Mouse (Mus musculus): ENCODE data around the gene Lipf.

Lipf gene

GRCm38 (mm10) chr19:33960887-33961286, at the start of gene Lipf:
Gene Lipf, plus strand, starts transcription at chr19:33961187.
- no peak for DNase-seq

- DNase-seq: no peak
Observed at GRCm38 (mm10) chr19:33924099-33924498, 36.9 kb upstream of the Lipf start.

- DNase-seq: peak; percentile 11 to 14
Observed at GRCm38 (mm10) chr19:33979007-33979406, 18.0 kb downstream of the Lipf start.

- no peak for DNase-seq
Observed at GRCm38 (mm10) chr19:33983043-33983442, 22.1 kb downstream of the Lipf start.

GRCm38 (mm10) chr19:34008002-34008401, 47.0 kb downstream of the Lipf start, which contains the start of gene Lipk:
Gene Lipk, plus strand, starts transcription at chr19:34008290.
- no peak for DNase-seq

- DNase-seq: no peak
Observed at GRCm38 (mm10) chr19:34021440-34022172, 60.6 kb downstream of the Lipf start.

GRCm38 (mm10) chr19:34022759-34023158, 61.8 kb downstream of the Lipf start:
- peak; percentile 10 to 14 for DNase-seq
